Mouse (Mus musculus) spleen, adult 2 months (tissue): ENCODE measurements around the gene Bpnt1.

Experiments
- CTCF ChIP-seq: fragments of 200-500 bp; IDR thresholded peaks from 2 replicates; pipeline ENCODE4 v1.5.1; 2011; ENCODE audit warnings: mild to moderate bottlenecking, inconsistent platforms; ENCODE audit not compliant: insufficient read depth, insufficient read length, insufficient replicate concordance; ENCODE audit errors: extremely low read depth
- POLR2A ChIP-seq: fragments of 200-500 bp; IDR thresholded peaks from 2 replicates; pipeline ENCODE4 v1.6.1; 2011; ENCODE audit warnings: low read depth, low read length, inconsistent platforms

- TF ChIP-seq POLR2A (no peak), CTCF (no peak)
Measured at GRCm38 (mm10) chr1:185405921-185406320, 74.0 kb downstream of the Bpnt1 start.
